25 mouse cellular contexts compared by ENCODE assay signal in genomic region chr6:24573319-24573718, GRCm38 (mm10). TPM values are rescaled to one million over a fixed set of nuclear protein-coding genes. Genes with fewer than 3 reads are reported as not detected.
"Had no signal": no experiment of that assay in that cellular context is flagged by ENCODE, and none has a peak within 500 bp of the region (broad histone marks: within the 10 kb centered on the region; RNA-seq: fewer than 3 reads in every experiment).

No protein-coding gene starts in this region.

- H3K36me3 ChIP-seq: lung, embryonic 15.5 days; midbrain, embryonic 13.5 days; midbrain, embryonic 15.5 days; neural tube, embryonic 12.5 days; stomach, embryonic 15.5 days had no signal

- H3K9ac ChIP-seq: lung, embryonic 15.5 days; midbrain, embryonic 13.5 days; midbrain, embryonic 15.5 days; neural tube, embryonic 12.5 days; stomach, embryonic 15.5 days had no signal

- H3K27me3 ChIP-seq: lung, embryonic 15.5 days; megakaryocyte, embryonic 14.5 days; midbrain, embryonic 13.5 days; midbrain, embryonic 15.5 days; neural tube, embryonic 12.5 days; stomach, embryonic 15.5 days had no signal

- H3K4me3 ChIP-seq: lung, embryonic 15.5 days; megakaryocyte, embryonic 14.5 days; midbrain, embryonic 13.5 days; midbrain, embryonic 15.5 days; neural tube, embryonic 12.5 days; stomach, embryonic 15.5 days had no signal

- H3K27ac ChIP-seq: lung, embryonic 15.5 days; macrophage; midbrain, embryonic 13.5 days; midbrain, embryonic 15.5 days; neural tube, embryonic 12.5 days; stomach, embryonic 15.5 days; stomach, postnatal 0 days had no signal

- H3K4me2 ChIP-seq: lung, embryonic 15.5 days; midbrain, embryonic 11.5 days; midbrain, embryonic 13.5 days; midbrain, embryonic 15.5 days; neural tube, embryonic 12.5 days; stomach, embryonic 15.5 days had no signal

- H3K4me1 ChIP-seq: lung, embryonic 15.5 days; midbrain, embryonic 13.5 days; midbrain, embryonic 15.5 days; neural tube, embryonic 12.5 days; stomach, embryonic 15.5 days had no signal

- H3K9me3 ChIP-seq: lung, embryonic 15.5 days; midbrain, embryonic 13.5 days; midbrain, embryonic 15.5 days; neural tube, embryonic 12.5 days; stomach, embryonic 15.5 days had no signal

- DNase-seq: lung, adult 2 months; lung, postnatal 14 days; lung, postnatal 36 days; right cerebral cortex, postnatal 14 days; thymus, adult 2 months; thymus, postnatal 25 days; thymus, postnatal 4 days had no signal

- ATAC-seq: lung, postnatal 0 days; midbrain, embryonic 13.5 days; midbrain, embryonic 15.5 days had no signal

RNA-seq across cellular contexts. Expression of gene Lmod2, which starts 24.2 kb away (rescaled TPM):
- total RNA-seq: megakaryocyte progenitor cell, adult 5-6 weeks; midbrain, postnatal 0 days; monocyte, adult 5-6 weeks; neutrophil, adult 5-6 weeks had no signal
- polyA plus RNA-seq: macrophage; midbrain, embryonic 11.5 days; midbrain, embryonic 13.5 days; midbrain, embryonic 15.5 days; midbrain, postnatal 0 days; neural tube, embryonic 12.5 days; neural tube, embryonic 14.5 days; spleen, adult 2 months; stomach, postnatal 0 days; testis, adult 2 months; urinary bladder, adult 2 months had no signal

RNA-seq across cellular contexts. Expression of gene Asb15, which starts 45.4 kb away (rescaled TPM):
- total RNA-seq: megakaryocyte progenitor cell, adult 5-6 weeks; midbrain, postnatal 0 days; monocyte, adult 5-6 weeks; neutrophil, adult 5-6 weeks had no signal
- polyA plus RNA-seq: lung, embryonic 15.5 days; macrophage; midbrain, embryonic 11.5 days; midbrain, embryonic 13.5 days; neural tube, embryonic 12.5 days; neural tube, embryonic 14.5 days; spleen, adult 2 months; stomach, embryonic 15.5 days had no signal

RNA-seq across cellular contexts. Expression of gene Iqub, which starts 58.5 kb away (rescaled TPM):
- total RNA-seq: megakaryocyte progenitor cell, adult 5-6 weeks; neutrophil, adult 5-6 weeks had no signal
- polyA plus RNA-seq: macrophage; spleen, adult 2 months; stomach, postnatal 0 days had no signal
